In the genomic region with DNA sequence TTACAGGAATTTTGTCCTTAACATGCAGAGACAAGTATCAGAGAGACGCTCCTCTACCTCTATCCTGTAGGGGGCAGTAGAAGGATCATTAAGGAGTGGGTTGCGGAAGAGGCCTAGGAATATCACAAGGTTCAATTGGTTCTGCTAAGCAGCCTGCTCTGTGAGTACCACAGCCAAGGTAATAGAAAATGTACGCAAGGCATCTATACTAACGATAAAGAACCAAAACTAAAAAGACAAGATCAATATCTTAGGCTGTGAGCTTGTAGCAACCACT, we compare ENCODE assay signal across 7 mouse cellular contexts.
DNase-seq lines count a peak whose midpoint lies in the region.

No protein-coding gene starts in this region.

- DNase-seq in kidney, postnatal 36 days = peak; percentile 6 to 13
- no peak for DNase-seq in kidney, adult 18-20 months
- peak; percentile 34 for DNase-seq in CD4-positive, CD25-positive, alpha-beta regulatory T cell, adult 2 months (ENCODE audit: low read depth, low spot score)
- DNase-seq in NIH3T3 (ENCODE audit: low read depth) = peak; percentile 25
- peak; percentile 22 for DNase-seq in lung, postnatal 36 days
- no peak for DNase-seq in adrenal gland, postnatal 36 days
- DNase-seq in cerebellum, adult 8-10 months = no peak

Comparison
In these comparisons a context has a peak if more than half of its experiments do, and no peak if none do; other contexts are left out.
1. DNase-seq: peak in kidney, postnatal 36 days (2 of 2), CD4-positive, CD25-positive, alpha-beta regulatory T cell, adult 2 months (single experiment), NIH3T3 (single experiment) and lung, postnatal 36 days (single experiment); none in kidney, adult 18-20 months (single experiment), adrenal gland, postnatal 36 days (0 of 2) and cerebellum, adult 8-10 months (single experiment).